Mouse (Mus musculus) cerebellum, adult 11 months (tissue): ENCODE measurements around the gene Frrs1.

Source experiments
- DNase-seq: peaks from one replicate; pipeline ENCODE4 v3.0.0; 2022

The Frrs1 gene

DNA sequence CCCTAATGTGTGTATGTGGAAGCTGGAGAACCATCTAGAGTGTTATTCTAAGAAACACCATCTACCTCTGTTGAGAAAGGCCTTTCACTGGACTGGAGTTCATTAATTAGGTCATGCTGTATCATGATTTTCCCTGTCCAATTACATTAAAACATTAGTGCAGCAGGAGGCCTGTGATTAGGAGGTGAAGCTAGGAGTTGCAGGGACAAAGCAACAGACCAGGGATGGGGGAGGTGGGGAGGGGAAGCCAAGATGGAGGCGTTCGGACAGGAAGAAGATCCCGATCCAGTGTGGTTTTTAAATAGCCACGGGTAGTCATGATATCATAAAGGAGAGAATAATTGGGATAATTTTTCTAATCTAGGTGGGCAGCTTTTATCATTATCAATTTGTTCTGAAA lies 57.8 kb downstream of the Frrs1 start:
- no peak for DNase-seq

DNA sequence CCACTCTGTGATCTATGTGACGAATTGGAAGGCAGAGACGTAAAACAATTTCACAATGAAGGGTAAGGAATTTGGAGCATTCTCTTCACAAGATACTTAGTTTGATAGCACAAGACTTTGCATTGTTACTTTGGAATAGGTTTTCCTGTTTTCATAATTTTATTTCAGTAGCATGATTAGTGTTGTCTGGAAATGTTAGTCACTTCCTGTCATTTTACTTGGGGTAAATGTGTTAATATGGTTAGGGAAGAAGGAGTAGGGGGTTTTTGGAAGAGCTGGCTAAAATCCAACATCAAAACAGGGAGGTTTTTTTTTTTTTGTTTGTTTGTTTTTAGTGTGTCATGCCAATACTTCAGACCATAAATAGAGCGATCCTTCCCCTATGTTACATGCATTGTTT lies 62.3 kb downstream of the Frrs1 start:
- no peak for DNase-seq

DNA sequence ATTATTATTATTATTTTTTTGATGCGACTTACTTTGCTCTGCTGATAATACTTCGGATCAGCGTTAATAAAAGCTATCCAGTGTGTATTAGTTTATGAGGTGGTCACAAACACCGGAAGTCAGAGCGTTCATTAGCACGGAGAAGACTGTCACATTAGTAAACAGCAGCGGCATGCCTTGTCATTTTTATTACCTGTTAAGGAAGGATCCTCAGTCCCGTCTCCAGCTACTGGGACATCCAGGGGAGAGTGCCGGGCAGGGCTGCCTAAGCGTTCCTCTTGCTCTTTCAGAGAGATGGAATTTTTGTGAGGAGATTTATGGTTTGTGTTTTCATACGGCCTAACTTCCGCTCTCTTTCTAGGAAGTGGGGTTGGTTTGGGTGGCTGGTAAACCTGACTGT lies 63.8 kb downstream of the Frrs1 start:
- no peak for DNase-seq

DNA sequence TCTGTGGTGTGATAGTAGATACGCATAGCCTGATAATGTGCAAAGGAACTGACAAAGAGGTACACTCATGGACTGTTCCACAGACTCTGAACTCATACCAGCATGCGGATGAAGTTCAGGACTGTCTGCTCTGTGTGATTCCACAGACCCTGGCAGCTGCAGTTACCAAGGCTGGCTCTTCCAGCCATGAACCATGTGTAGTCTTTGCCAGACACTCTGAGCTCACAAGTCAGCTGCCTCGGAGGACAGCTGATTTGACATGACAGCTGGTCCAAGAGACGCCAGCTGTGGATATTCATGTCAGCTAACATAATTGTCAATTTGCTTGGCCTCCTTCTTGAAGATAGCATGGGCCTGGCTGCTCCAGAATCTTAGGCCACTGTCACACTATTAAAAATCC lies 69.7 kb downstream of the Frrs1 start:
- DNase-seq, result no peak

DNA sequence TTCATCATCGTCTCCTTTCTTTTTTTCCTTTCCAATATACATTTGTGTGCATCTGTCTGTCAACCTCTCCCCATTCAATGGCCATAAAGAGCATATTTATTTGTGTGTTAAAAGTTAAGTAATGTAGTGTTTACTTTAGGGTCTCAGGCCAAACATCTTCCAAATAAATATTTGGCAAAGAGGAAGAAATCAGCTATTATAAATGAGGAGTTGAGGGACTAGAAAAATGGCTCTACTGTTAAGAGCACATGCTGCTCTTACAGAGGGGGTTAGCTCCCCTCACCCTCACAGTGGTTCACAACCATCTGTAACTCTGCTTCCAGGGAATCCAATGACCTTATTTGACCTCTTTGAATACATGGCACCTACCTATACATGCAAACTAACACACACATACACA lies 73.9 kb downstream of the Frrs1 start:
- DNase-seq, result no peak

DNA sequence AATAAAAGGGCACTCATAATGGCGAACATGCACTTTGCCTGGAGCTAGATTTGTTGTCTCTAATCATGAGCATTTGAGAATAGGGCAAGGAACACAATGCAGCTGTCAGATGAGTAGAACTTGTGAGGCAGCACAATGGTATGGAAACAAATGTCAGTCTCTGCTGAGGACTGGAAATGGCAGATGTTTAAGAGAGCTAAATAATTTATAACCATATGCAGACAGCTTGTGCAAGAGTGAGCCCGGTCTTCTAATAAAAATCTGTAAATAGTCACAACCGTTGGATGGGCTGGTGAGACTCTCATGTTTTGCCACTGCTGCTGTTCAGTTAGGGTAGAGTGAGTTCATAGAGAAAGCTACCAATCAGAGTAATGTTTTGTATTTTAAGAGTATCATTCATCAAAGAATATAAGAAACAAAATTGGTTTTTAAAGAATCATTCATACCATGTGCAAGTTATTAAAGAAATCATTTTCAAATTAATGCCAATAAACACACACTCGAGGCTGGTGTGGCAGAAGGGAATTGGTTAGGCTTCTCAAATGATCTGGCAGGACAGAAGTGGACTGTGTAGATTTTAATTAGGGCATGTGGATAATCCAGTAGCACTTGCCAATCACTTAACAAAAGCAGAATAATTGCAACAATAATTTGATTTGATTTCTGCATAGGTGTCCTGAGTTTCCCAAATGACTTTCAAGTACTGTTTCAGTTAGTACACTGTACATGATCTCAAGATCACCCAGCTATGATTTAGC lies 77.8 kb downstream of the Frrs1 start:
- no peak for DNase-seq

DNA sequence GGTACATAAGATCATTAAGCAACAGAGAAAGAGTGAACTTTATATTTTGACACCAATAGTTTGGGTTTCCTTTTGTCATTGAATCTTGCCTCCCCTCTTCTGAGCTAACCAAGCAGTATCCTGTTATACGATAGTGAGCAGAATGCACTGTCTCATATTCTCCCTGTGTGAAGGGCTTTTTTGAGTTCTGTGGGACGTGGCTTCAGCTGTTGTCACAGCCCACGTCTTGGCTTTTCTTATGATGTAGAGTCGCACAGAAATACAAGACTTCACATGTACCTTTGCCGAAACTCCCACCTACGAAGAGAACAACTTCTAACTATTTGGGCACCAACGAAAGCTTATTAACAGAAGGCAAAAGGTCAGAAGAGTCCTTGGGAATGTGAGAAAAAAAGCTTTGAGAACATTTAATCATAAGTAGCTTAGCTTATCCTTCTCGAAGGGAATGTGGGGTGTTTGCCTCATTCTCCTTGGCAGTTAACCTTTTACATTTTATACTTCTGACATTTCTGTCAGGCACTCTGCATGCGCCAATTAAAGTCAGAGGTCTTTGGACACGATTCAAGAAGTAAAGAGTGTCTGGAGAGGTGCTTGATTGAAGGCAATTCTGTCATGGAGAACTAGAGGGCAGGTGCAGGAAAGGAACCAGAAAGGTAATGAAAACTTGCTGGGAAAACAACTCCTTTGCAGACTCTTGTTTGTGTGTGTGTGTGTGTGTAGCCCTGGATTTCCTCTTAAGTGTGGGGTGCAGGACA lies 81.7 kb downstream of the Frrs1 start:
- DNase-seq, result no peak

DNA sequence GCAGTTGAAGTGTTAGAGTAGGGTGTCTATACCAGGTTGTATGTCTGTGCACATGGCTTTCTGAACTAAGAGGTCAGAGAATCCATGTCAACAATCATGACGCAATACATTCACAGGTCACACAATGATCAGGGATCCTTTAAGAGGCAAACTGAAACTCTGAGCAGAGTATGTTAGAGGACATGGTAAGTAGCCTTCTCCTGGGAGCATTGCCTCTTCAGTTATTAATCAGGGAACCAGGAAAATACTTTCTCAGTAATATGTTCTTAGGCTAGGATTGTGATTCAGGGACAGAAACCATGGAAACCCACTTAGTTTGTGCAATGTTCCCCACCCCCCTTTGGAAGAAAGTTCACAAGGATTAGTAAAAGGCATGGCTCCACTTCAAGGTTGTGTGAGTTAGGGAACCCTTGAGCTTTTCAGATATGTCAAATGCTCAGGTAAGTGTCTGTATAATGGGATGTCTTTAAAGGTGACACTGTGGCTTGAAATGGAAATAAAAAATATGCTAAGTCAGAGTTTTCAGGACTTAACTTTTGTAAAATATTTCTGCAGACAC lies 82.4 kb downstream of the Frrs1 start:
- DNase-seq, result no peak

DNA sequence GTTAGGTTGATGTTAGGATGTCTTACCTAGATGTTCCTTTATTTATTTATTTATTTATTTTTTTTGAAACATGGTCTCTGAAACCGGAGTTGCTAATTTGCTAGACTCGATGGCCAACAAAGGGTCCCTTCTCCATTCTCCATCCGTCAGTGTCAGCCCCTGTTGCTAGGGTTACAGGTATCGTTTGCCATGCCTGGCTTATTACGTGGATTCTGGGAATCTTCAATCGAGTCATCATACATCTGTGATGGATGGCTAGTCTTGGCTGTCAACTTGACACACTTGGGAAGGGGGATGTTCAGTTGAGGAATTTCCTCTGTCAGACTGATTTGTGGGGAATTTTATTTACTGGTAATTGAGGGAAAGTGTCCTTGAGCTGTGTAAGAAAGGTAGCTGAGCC lies 83.5 kb downstream of the Frrs1 start:
- no peak for DNase-seq

DNA sequence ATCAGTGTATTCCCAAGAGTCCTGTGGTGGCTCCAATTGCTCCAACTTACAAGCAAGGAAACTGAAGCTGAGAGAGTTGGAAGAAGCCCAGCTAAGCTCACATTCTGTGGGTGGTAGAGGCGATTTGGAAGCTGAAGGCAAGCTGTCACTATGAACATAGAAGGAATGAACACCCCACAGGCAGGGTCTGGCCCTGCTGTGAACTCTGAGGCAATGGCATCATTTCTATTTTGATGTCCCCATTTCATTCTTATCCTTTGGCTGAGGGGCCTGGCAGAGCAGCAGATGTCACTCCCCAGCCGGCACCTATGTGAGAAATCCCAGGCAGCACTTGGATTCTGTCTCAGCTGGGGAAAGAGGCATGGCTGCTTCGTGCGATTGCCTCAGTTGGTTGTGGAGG lies 84.2 kb downstream of the Frrs1 start:
- DNase-seq, result no peak

DNA sequence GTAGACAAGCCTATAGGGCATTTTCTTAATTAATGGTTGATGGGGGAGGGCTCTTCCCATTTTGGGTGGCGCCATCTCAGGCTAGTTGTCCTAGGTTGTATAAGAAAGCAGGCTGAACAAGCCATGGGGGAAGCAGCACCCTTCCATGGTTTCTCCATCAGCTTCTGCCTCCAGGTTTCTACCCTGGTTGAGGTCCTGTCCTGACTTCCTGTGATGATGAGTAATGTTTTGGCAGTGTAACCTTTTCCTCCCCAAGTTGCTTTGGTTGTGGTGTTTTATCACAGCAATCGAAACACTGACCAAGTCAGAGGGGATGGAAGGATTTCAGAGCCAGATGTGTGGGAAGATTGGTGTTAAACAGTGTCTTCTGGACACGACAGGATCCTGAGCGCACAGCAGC lies 87.2 kb downstream of the Frrs1 start:
- no peak for DNase-seq

DNA sequence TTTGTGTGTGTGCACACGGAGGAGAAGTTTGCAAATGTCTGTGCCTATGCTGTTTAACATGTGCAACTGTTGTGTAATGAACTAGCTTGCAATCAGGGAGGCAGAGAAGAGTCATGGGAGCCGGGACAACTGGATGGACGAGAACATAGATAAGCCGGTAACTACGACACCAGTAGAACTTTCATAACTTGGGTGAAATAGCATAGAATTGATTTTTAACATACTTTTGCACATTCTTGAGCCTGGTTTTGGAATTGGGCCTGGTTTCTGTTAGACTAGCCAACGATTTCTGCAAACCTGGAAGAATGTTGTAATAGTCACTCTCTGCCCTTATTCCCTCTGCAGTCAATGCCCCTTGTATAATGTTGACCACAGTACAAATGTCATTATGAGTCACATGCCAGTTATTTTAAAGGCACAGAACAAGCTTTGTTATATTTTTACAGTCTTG lies 91.4 kb downstream of the Frrs1 start:
- no peak for DNase-seq

DNA sequence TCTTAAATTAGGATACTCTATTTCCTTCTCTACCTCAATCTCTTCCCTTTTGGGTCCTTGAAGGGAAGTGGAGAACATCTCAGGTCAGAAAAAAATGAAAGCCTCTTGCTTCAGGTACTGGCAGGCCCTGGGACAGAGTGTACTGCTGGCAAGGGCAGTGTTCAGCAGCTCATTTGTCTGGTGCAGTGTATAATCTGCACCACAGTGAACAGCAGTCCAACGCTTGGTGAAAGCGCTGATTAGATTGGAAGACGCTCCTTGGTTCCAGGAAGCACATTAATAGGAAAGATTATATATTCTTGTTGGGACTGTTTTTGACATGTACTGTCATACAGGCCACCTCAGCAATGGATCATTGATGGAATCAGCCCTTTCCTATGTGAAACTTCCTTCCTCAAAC lies 92.2 kb downstream of the Frrs1 start:
- DNase-seq, result no peak

DNA sequence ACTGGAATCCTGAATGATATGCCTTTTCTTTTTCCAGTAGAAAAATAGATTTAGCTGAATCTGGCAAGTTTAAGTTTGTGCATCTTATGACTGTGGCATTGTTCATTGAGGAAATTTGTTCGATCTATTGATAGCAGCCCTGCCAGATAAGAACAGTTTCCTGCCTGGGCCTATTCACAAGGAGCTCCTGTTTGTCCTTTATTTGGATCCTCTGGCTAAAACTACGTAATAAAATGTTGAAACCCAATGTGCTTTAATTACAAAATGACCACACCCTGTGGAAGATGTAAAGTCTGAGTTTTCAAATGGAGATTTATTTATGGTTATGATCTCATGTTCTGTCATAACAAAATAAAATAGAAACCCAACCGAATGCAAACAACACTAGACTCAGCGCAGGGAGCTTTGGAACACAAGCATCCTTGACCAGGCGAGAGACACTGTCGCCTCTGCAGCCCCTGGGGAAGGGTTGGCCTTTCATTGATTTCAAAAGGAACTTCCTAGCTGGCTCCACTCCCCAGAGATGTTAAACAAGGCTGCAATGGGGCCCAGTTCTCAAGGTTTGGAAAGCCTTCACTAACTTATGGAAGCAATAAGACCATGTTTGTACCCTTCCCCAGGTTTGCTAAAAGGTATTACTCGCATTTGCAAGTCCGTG lies 93.1 kb downstream of the Frrs1 start:
- DNase-seq, result no peak

DNA sequence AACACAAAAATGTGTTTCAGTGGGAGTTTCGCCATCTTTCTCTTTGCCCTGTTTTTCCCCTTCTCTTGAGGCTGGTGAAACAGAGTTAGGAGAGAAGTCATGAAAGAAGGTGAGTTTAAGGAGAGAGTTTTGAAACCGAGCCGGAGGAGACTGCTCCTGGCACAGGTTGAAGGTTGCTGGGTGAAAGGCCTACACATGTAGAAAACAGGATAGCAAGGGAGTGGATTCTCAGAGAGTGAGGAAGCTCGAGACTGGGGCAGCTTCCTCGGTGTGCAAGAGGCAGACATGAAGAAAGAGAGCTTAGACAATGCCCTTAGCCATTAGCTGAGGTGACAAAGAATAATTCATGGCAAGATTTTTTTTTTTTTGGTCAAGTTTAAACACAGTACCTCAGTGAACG lies 94.1 kb downstream of the Frrs1 start:
- DNase-seq, result no peak

DNA sequence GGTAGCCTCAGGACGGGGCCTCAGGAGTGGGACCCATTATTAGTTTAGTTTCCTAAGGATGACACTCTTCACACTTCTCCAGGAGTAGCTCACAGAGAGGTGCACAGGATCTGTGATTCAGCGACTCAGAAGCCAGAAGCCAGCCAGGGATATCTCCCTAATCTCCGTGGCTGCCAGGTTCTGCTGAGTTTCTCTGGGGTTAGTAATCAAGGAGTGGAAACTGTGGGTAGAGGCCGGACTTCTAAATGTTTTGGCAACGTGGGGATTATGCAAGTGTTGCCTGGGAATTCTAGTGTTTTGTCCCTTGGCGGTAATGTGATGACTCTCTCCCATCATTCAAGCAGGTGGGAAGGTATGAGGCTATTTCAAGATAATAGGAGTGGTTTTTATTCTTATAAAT lies 95.8 kb downstream of the Frrs1 start:
- DNase-seq, result no peak
